Mouse (Mus musculus) lung, postnatal 4 days (tissue): Measurements from ENCODE around the gene Trpv4.

Source experiments
- DNase-seq, 2 experiments: peaks; one replicate each; pipeline ENCODE4 v3.0.0; 2021

Trpv4 gene

DNA sequence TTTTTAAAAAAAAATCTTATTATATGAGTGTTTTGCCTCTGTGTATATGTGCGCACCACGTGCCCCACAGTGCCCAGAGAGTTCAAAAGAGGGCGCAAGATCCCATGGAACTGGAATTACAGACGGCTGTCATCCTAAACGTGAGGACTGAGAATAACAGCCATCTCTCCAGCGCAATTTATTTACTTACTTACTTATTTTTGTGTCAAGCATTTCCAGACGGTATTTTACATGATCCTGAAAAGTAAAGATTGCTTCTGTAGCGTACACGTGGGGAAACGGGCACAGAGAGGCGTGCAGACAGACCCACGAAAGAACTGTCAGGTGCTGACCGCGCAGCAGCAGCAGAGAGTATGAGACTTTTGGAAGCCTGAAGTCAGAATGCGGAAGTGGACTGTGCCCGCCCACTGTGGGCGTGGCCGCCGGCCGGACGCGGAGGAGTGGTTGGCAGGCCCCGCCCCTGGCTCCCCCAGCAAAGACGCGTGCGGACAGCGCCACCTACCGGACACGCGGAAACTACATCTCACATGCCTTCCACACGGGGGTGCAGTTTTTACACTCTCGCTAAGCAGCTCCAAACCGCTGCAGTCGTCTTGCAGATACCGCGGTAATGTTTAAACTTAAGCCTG lies 9.1 kb upstream of the Trpv4 start:
- peak; percentile 98 to 100 for DNase-seq

DNA sequence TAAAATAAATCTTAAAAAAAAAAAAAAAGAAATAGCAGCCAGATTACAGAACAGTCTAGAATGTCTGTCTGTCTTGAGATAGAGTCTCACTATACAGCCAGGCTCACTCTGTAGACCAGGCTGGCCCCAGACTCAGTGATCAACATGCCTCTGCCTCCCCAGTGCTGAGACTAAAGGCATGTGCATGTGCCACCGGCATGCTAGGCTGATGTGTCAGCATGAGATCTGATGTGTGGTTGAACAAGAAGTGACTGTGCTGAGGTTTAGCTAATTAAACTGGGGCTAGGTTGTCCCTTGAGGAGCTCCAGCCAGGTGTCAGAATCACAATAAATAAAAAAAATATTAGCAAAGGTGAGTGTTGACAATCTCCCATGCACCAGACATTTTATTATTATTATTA lies 8.4 kb upstream of the Trpv4 start:
- DNase-seq, result no peak

DNA sequence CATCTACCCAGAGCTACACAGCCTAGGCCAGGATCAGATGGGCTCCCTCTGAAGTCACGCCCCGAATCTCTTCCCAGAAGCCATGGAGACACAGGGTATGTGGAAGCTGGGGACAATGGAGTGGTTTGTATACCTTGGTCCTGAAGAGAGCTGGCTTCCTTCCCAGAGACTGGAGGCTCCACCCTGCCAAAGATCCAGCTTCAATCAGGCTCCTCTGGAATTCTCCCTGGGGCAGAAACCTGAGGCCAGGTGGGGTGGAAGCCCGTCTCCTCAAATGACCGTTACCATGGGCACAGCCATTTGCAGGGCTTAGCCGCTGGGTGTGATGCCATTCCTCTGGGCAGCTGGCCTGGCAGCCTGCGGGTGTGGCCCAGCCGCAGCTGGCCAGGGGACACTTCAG lies 6.5 kb upstream of the Trpv4 start:
- DNase-seq, result peak in 1 of 2 experiments; percentile 62

DNA sequence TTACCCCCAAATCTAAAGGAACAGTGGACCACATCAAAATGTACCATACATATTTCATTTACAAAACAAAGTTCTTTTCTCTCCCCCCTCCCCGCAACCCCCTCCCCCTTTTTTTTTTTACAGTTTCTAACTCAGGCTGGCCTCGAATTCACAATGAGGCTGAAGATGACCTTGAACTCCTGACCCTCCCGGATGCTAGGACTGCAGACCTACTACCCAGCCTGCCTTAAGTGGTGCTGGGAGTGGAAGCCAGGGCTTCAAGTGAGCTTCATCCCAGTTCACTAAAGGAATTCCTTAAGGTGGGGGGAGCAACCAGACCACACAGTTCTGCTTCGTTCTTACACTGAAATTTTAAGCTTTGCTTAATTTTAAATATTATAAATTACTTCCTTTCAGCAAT lies 5.9 kb upstream of the Trpv4 start:
- no peak for DNase-seq

DNA sequence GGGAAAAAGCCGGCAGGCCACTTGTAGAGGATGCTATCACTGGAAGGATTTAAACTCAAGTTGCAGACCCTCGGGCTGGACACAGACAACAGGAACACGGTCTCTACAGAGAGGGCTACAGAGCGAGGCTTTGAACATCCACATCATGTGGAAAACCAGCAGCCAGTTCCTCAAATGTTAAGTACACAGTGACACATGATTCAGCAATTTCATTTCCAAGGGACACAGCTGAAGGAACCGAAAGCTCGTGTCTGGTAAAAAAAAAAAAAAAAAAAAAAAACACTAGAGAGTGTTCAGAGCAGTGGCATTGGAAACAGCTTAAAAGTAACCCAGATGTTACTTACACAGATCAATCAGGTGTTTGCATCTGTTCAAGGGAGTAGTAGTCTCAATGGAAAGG lies 2.8 kb upstream of the Trpv4 start:
- no peak for DNase-seq

DNA sequence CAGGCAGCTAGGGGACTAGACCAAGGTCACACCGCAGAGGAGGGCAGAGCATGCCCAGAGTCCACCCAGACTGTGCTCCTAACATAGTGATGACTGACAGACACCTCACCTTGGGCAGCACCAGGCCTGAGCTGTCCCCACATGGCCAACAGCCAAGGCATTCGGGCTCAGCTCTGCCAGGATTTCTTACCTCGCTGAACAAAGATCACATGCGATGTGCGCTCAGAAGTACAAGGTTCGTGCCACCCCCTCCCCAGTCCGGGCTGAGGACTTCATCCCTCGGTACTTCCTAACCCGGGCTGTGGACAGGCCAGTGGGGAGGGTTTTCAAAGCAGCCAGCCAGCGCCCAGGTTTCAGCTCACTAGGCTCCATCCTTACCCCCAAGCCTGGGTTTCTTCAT lies 795 bp downstream of the Trpv4 start:
- no peak for DNase-seq

DNA sequence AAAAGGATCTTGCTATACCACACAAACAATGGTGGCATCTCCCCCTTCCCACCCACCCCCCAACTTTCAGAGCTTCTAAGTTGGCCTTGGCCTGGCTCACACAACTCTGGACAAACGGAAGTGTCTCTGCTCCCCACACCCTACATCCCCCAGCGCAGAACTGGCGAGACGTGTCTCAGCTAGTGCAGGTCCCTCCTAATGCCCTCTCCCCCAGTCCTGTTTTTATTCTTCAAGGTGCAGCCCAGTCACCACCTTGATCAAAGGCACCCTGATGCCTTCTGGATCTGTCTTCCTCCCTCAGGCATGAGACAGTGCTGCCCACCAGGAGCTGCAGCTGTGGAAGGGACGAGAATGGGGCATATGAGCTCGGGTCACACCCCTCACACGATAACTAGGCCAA lies 1.9 kb downstream of the Trpv4 start:
- DNase-seq, result no peak

DNA sequence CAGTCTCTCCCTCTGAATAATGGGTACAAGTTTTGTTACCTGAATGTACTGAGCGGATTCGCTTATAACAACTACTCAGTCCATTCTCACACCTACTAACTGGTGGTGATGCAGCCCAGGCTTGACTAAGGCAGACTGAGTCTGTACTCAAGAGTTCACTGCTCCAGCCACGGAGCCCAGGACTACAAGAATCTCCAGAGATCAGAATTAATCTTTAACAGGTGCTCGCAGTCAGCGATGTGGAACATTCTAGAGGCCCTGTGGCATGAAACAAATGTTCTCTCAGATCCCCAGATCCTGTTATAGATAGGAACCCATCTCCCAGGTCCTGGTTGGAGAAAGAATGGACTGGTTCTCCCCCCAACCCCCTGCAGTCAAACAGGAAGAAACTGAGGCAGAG lies 2.5 kb downstream of the Trpv4 start:
- DNase-seq, result no peak

DNA sequence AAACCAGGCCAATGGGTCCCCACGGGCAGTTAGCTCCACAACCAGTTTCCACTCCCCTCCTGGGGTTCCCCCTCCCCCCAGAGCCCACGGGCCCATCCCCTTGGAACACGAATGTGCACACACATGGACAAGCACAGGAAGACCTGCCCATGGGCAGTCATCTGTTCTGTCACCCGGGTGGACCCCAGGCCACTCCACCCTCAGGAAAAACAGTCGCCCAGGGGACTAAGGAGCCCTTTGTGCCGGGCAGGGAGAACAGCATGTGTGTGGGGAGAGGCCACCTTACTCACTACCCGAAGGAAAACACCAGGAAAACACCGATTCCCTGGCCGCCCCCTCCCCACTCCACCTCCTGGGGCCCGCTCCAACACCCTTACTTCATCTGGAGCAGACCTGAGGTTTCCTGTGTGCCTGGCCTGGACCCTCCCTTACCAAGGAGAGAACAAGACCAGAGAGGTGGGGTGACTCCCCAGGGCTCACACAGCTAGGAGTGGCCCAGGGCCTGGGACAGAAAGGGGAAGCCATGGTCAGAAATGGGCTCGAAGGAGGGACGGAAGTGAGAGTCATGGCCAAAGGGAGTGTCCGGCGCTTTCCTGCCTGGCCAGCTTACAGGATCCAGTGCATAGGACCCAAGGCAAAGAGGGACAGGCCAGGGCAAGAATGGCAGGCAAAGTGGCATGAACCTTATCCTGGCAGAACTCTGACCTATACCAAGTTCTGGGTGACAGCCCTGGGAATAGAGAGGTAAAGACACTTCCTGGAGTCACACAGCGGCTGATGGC lies 4.4 kb downstream of the Trpv4 start:
- DNase-seq, result peak in 1 of 2 experiments; percentile 37

DNA sequence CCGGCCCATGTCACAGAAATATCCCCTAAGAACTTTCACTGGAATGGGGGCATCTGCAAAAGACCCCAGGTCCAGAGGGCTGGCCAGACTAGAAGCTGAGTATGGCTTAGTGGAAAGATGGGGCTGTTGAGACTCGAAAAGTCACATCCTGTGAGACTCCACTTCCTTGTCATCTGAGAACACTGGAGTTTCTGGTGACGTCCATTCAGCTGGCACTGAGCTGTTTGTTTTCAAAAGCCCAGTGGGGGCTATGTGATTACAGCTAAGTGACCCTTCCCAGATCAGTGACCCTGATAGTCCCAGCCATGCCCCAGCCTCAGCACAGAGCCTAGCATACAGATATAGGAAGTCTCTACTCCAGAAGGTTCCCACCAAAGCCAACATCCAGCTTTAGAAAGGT lies 6.8 kb downstream of the Trpv4 start:
- no peak for DNase-seq

DNA sequence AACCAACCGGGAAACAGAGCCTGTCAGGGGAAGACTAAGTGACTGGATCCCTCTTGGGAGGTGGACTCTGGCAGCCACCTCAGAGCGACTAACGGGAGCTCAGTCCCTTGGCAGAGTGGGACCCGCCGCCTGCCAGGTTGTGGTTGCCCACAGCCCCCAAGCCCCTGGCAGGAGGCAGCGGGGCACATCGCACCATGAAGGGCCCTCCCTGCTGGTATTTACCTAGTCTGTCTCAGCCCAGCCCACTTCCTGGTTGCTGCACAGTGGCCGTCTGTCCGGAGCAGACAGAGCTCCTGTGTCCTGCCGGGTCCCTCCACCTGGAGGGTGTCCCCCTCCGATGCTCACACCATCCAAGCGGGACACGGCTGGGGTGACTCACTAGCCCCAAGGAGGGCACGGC lies 7.2 kb downstream of the Trpv4 start:
- no peak for DNase-seq

DNA sequence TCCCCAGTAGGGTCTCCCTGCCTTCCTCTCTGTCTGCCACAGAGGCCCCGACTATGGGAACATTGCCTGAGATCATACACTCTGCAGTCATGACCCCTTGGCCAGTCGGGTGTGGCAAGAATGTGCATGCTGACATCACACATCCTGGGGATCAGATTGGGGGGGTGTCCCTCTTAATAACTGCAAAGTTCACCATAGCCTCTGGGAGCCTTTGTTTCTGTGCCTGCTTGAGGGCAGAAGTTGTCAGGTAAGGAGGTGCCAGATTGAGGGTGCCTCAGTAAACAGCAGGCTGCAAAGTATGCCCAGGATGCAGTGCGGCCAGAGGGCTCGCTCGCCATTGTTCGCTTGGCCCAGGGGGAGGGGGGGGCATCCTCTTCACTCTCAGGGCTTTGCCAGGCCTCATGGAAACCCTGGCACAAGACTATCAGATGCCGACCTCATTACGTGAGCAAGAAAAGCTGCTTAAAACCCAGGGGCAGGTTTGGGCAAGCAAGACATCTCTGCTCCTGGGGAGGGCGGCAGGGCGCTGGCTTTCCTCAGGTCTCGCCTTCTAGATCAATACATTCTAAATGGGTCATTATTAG lies 9.4 kb downstream of the Trpv4 start:
- DNase-seq, result peak; percentile 56 to 58

DNA sequence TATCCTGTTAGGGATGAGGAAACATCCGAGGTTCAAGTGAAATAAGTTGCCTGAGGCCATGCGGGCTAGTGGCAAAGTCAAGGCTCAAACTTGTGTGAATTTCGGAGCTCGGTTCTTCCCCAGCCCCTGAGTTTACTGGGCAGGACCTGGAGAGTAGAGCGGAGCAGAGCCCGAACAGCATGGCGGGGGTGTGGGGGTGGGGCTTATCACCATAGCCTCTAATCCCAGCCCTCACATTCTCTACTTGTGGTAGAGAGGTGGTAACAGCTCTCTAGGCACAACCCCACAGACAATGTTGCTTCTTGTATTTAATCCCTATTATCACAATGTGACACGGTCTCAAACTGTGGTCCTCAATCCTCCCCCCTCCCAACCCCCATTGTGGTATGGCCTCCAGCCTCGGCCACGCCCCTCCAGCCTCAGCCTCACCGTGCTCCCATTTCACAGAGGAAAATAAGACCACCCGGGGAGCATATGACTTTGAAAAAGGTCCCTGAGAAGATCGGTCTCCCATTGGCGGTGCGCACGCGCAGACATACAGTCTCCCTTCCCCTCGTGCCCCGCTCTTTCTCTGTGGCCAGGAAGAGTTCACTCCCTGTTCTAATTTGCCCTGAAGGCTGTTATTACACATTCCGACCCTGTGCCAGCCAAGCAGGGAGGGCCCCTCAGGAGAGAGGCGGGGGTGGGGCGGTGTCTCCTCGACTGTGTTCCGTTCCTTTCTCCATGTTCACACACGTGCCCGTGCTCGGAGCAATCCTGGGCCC lies 10.8 kb downstream of the Trpv4 start:
- peak; percentile 56 to 70 for DNase-seq

DNA sequence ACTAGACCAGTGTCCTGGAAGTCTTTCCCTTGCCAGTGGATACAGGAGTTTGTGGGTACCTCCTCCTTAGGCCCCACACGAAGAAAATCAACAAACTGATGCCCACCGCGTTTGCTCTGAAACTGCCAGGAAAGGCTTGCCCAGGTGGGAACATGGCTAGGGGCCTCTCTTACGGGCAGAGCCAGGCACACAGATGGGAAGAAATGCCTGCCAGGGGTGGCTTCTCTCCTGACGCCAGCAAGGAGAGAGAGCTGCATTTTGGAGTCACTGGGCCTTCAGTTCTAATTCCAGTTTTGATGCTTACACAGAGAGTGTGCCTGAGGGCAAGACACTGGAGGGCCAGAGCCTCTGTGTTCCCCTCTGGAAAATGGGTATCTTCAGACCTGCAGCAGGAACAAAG lies 12.3 kb downstream of the Trpv4 start:
- DNase-seq, result no peak

DNA sequence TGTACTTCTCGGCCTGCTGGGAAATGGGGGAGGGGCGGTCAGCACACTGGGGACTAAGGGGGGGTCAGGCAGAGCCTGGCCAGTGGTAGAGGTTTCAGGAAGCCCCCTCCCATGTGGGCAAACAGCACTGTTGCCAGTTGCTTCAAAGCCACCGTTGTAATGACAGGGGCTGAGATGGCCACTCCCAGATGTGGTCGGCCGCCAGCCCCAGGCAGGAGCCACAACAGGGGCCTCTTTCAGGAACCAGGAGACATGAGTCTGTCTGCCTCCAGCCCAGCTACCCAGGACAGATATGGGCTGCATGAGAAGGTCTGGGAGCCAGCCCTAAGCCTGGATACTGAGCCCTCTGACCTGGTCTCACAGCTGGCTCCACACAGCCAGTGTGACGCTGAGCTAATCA lies 13.3 kb downstream of the Trpv4 start:
- no peak for DNase-seq

DNA sequence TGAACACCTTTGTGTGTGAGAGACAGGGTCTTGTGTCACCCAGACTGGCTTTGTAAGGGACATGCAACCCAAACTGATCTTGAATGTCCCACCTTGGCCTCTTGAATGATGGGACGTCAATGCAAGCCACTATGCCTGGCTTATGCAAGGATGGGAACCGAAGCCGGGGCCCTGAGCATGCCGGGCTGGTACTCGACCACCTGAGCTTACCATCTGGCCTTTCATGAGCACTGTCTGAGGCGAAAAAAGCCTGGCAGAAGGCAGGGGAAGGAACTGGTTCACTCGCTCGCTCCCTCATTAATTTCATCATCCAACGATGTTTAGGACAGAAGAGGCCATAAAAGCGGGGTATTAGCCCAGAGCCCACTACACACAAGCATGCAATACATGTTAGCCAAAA lies 17.4 kb downstream of the Trpv4 start:
- no peak for DNase-seq

DNA sequence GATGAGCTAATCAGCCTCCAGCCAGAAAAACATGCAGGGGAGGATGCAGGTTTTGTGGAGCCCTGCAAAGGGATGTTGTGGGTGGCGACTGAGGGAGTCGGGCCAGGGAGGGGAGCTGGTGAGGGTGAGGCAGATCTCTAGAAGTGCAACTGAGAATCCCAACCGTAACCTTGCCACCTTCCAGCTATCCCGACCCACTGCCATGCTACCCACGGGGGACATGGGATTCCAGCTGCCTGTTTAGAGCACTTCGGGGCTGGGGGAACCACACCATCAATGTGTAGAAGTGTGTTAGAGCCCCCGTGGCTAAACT lies 18.6 kb downstream of the Trpv4 start:
- DNase-seq, result no peak

DNA sequence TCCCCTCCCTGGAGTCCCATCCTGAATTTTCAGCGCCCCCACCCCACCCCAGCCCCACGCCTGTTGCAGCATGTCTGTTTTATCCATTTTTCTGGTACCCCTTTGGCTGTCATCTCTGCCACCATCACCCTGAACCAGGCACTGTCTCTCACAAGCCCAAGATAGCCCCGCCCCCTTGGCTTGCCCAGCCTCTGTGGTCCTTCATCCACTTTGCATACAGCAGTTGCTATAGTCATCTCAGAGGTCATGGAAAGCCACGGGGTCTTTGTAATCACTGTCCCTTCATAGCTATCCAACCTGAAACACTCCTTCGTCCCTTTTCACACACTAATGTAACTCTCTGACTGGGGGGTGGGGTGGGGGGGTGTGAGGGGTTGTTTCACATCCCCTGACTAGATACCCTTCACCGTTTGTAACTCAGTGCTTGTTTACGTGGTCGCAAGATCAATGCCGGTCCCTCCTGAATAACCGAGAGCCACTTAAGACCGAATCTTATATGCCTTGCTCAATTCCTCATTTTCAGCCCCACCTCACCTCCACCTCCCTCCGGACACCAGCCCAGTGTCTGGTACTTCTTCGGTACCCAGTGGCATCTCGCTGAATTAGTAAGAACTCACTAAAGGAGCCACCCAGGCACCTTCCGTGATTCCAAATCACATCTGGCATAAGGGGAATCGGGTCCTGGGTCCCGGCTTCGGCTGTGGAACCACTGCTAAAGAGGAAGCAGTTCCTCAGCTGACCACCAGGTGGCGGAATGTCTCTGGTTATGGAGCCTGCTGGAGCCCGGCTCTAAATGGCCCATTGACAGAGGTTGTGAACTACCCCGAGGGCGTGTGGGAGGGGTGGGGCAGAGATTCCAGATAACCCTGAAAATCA lies 19.2 kb downstream of the Trpv4 start:
- DNase-seq, result peak; percentile 84 to 90

DNA sequence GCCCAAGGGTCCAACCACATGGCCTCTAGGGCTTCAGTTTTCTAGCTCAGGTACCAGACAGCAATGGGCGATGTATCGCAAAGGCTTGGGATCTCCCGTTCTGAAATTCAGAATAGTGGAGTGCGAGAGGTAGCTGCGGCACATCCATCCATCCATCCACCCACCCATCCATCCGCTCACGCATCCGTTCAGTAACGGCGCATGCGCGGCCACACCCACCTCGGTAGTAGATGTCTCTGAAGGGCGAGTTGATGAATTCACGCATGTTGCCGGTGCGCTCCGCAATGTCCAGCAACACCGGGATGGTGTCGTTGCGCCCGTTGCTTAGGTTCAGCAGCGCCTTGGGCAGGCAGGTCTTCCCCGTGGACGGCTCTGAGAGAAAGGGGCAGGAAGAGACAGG lies 22.1 kb downstream of the Trpv4 start:
- DNase-seq, result no peak

DNA sequence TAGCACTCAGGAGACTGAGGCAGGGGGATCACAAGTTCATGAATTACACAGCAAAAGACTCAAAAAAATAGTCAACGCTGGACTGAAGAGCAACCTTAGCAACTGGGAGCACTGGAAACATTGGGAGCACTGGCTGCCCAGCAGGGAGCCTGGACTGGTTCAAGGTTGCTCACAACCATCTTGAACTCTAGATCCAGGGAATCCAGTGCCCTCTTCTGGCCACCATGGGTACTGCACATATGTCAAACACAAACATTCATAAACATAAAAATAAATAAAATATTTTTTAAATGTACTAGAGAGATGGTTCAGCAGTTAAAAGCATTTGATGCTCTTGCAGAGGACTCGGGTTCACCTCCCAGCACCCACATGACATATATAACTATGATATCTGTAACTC lies 26.9 kb downstream of the Trpv4 start:
- DNase-seq, result peak in 1 of 2 experiments; percentile 29

DNA sequence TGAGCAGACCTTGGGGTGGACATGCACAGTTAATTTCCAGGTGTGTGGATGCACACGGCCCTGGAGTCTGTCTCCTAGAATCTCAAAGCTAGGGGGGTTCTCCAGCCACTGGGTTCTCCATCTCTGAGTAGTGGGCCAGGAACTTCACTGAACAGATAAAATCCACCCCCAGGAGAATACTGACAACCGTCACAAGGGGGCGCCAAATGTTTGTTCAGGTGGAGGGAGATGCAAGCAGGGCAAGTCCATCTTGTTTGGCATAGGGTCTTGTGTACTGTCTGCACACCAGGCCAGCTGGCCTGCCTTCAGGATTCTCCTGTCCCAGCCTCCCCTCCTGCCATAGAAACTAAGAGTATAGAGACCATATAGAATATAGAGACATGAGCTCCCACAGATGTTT lies 32.6 kb downstream of the Trpv4 start:
- peak; percentile 51 to 76 for DNase-seq

DNA sequence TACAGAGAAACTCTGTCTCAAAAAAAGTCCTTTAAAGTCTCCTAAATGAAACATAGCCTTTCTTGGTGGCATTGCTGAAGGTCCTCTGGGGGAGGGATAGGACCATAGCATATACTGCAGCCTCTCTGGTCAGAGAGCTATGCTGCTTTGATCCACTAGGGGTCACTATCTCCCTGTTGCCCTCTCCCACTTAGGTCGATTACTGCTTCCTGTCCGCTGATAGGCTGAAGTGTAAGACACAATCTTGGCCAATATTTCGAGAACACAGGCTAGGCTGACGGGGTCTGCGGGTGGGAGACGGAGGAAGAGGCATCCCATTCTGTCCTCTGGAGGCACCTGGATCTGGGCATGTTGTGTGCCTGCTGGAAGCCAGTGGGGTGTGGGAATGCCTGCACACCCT lies 37.9 kb downstream of the Trpv4 start:
- DNase-seq, result no peak

DNA sequence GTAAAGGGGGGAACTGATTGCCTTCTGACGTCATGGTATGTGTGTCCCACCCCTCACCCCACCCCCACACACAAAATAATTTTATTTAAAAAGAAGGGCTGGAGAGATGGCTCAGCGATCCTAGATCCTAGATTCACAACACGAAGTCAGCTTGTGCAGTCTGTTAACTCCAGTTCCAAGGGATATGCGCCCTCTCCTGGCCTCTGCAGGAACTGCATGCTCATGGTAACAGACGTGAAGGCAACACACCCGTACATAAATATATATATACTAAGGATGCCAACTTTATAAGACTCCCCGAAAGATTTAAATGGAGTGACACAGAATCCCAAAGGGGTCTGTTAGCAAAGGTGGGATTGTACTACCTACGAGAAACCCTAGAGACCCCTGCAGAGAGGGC lies 39.4 kb downstream of the Trpv4 start:
- peak; percentile 70 to 76 for DNase-seq
